Mouse (Mus musculus): ENCODE measurements around the gene Gpx5.
"Not testable (repeated sequence)": the region's sequence is repeated elsewhere in the genome, so short reads cannot be mapped to it uniquely, and the experiment has no call there.

The Gpx5 gene

DNA sequence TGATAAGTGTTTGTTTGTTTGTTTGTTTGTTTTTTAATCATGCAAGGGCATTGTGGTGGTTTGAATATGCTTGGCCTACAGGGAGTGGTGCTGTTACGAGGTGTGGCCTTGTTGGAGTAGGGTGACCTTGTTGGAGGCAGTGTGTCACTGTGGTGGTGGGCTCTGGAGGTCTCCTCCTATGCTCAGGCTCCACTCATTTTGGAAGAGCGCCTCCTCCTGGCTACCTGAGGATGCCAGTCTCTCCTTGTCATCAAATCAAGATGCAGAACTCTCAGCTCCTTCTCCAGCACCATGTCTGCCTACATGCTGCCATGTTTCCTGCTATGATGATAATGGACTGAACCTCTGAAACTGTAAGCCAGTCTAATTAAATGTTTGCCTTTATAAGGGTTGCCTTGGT lies 26.8 kb downstream of the Gpx5 start:
- DNase-seq (ENCODE audit: low read depth): no peak

DNA sequence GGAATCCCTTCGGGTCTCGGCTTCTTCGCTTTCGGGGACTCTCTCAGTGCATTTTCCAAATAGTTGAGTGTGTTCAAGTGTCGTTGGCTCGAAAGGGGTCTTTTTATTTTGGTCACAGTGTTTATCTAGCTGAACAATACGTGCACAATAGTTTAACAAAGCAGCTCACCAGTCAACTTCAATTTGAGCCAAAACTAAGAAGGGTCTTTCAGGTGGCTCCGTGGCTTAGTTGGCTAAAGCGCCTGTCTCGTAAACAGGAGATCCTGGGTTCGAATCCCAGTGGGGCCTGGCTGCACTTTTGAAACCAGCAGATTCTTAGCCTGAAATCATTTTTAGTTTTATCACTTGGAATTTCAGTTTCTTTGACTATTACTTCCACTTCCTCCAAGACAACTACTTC lies 28.2 kb downstream of the Gpx5 start:
- DNase-seq (ENCODE audit: low read depth): no peak

DNA sequence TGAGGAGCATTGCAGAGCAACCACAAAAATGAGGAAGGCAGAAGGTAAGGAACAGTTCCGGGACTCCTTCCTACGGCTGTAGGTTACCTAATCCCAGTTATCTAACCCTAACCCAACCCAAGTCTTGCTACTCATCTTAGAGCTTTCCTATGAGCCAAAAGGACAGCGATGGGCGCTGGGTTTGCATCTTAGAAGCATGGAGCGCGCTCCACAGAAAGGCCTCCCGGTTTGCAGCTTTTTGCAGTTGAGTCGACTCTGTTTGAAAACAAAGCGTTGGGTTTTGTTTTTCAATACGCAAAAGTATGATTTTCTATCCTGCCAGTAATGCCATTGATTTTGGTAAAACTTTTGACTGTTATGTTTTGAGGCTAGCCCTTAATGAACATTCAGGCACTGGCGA lies 28.6 kb downstream of the Gpx5 start:
- no peak for DNase-seq (ENCODE audit: low read depth)

DNA sequence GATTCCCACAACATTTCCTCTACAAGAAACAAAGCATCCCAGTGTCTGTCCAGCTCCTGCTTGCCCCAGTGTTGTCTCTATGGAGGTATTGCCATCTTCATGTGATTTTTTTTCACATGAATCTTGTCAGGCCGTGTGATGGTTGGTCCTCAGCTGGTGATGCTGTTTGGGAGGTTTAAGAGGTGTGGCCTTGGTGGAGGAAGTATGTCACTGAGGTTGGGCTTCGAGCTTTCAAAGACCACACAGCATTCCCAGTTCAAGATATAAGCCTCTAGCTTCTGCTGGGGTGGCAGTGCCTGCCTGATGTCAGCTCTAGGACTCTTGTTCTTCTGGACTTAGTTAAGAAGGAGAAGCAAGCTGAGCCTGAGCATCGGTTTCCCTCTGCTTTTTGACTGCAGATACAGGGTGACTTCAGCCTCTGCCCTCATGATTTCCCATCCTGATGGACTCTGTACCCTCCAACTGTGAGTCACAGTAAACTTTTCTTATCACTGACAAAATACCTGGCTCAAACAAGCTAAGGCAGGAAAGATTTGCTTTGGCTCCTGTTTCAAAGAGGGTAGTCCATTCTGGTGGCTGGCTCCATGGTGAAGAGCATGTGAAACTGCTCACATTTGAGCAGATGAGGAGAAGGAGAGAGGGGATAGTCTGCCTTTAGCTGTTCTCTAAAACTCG lies 29.6 kb downstream of the Gpx5 start:
- DNase-seq (ENCODE audit: low read depth): no peak

DNA sequence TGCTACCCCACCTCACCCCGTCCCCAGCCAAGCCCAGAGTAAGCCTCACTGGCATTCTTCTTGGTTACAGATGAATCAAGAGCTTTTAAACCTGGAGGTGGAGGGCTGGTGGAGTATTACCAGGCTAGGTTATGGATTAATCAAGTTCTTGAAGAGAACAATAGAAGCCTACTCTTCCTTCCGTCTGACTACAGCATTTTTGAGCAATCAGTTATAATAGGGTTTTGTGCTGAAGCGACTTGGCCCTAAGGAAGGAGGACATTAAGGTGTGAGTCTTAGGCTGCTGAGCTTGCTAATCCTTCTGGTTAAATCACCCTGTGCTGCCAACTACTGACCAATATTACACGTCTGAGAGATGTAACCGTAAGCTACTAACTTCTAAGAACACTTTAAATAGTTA lies 32.2 kb downstream of the Gpx5 start:
- DNase-seq (ENCODE audit: low read depth): no peak

DNA sequence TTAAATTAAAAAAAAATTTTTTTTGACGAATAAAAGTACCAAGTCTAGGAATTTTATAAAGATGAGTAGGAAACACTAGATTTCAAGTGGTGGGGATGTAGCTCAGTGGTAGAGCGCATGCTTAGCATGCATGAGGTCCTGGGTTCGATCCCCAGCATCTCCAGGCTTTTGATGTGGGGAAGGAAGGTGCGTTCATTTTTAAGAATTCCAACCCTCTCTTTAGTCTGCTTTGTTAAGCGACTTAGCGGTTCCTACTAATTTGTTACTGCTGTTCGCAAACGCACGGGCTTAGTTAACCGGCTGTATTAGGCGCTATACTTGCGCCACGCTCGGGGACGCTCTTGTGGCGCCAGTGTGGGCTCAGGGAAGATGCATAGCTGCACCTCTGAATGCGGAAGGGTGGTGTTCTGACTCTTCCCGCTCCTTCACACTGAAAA lies 32.8 kb downstream of the Gpx5 start:
- DNase-seq (ENCODE audit: low read depth): peak; percentile 38

DNA sequence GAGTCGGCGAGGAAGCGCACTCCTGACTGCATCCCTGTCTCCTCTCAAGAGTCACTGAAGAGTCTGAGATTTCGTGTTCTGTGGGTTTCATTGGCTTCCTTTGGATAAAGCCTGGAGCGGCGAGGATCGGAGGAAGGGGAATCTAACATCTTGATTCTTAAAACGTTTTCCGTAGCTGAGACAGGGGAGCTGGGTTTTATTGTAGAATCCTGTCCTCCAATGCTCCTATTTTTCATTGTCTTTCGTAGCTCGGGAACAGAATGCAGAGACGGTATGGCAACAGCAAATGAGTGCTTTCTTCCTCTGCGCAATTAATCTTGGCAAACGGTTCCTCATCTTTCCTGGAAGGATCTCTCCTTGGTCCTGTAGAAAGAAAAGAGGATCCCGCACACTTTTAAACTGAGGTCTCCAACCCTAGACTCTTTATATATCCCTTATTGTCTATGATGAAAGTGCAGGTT lies 33.3 kb downstream of the Gpx5 start:
- no peak for DNase-seq (ENCODE audit: low read depth)

DNA sequence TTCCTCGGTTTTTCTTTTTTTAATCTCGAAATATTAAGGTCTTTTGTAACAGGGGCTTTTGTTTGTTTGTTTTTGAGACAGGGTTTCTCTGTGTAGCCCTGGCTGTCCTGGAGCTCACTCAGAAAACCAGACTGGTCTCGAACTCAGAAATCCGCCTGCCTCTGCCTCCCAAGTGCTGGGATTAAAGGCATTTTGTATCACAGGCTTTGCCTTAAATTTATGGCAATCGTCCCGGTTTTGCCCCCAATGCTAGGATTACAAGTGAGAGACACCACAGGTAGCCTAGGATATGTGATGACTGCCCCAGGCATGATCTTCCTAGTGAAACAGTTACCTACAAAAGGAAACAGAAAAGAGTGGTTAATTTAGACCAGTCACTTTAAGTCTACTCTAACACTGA lies 34.0 kb downstream of the Gpx5 start:
- no peak for DNase-seq (ENCODE audit: low read depth)

DNA sequence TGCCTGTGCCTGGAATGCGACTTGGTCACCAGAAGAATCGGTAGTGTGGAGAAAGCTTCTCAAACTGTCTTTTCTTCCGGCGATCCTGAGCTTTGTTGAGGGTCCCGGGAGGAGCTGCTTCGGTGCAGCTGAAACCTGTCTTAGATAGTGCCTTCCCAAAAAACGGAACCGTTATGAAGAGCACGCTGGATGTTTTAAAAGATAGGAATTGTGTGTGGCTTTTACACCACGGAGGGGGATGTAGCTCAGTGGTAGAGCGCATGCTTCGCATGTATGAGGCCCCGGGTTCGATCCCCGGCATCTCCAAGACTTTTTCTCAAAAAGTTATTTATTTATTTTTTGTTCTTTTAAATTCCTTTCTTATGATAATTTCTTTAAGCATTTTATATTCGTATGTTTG lies 38.5 kb downstream of the Gpx5 start:
- no peak for DNase-seq (ENCODE audit: low read depth)

DNA sequence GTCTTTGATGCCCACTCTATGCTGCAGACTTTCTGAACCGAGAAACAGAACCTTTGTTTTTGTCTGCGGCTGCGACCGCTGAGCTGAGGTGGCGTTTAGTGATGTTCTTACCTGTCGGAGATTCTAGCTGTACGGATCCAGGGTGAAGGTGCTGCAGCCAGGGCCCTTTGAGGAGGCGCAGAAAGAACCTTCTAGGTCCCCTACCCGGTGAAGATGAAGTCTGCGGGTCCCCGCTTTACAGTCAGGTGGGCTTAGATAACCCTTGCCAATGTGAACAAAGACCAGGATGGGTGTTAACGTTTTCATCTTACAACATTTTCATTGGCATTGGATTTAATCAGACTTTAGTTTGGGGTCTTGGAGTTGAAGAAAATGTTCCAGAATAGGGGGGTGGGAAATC lies 39.0 kb downstream of the Gpx5 start:
- no peak for DNase-seq (ENCODE audit: low read depth)

DNA sequence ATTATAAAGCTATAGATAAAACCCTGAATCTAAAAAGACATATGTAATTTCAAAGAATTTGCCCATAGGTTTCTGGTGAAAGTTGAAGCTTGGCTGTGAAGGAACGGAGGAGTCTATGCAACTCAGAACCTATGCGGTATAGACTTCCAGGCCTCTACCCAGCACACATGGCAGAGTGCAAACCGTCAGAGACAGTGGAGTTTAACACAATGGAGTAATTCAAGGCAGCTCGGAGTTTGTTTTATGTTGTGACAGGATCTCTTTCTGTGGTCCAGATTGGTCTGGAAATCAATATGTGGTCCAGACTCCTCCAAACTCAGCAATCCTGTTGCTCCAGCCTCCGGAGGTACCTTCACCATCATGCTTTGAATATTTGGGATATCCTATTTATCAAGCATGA lies 39.5 kb downstream of the Gpx5 start:
- DNase-seq (ENCODE audit: low read depth): no peak

DNA sequence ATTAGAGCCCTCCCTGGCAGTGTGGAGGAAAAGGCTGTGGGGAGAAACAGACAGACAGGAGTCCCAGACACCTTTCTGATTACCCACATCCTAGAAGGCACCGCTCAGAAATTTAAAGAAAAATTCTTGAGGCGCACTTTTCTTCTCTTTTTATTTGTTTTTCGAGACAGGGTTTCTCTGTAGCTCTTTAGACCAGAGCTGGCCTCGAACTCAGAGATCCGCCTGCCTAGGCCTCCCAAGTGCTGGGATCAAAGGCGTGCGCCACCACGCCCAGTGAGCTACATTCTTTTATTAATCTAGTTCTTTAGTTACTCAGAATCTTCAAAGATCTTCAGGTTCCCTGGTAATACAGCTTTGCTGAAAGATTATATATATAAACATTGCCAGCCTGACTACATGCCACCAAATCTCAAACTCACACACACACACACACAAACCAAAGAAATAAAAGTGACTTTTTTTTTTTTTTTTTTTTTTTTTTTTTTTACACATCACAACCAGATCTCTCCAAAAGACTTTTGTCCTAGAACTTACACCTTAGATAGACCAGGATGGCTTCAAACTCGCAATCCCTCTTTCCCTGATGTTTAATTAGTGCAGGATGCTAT lies 42.4 kb downstream of the Gpx5 start:
- DNase-seq (ENCODE audit: low read depth): no peak

DNA sequence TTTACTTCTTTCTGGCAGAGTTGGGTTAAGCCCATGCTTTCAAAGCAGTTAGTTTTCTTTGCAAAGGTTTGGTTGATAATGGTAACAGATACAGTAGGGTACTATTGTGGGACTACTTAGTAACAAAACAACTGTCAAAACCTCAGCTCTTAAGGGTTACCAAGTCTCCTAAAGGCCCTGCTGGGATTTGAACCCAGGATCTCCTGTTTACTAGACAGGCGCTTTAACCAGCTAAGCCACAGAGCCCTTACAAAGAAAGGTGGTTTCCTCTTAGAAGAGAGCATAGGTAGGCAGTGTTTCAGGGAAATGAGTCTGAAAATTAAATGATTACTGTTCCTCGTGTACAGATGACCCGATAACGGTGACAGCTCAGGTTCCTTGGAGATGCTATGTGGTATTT lies 43.5 kb downstream of the Gpx5 start:
- DNase-seq (ENCODE audit: low read depth): no peak

DNA sequence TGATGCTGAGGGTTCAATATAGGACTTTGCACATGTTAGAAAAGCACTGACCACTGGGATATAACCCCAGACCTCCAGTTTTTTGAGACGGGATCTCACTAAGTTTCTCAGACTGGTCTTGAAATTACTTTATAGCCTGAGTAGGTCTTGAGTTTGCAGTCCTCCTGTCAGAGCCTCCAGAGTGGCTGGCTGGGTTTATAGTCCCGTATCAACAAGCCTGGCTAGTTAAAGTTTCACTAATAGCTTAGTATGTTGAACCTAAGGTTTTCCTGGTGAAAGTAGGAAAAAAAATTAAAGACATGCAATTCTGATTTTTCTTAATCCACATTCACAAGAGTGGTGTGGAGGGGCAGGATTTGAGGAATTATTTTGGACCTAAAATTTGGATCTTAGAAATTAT lies 46.3 kb downstream of the Gpx5 start:
- DNase-seq (ENCODE audit: low read depth): no peak

DNA sequence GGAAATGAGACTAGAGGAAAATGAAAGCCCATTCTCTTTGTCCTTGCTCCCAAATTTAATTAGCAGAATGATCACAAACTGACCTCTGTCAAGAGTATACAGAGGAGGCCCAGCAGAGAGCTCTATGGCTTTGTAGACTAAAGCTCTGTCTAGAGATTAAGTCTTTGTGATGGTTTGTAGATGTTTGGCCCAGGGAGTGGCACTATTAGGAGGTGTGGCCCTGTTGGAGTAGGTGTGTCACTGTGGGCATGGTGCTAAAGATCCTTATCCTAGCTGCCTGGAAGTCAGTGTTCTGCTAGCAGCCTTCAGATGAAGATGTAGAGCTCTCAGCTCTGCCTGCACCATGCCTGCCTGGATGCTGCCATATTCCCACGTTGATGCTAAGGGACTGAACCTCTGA lies 47.6 kb downstream of the Gpx5 start:
- not testable (repeated sequence) for DNase-seq (ENCODE audit: low read depth)

DNA sequence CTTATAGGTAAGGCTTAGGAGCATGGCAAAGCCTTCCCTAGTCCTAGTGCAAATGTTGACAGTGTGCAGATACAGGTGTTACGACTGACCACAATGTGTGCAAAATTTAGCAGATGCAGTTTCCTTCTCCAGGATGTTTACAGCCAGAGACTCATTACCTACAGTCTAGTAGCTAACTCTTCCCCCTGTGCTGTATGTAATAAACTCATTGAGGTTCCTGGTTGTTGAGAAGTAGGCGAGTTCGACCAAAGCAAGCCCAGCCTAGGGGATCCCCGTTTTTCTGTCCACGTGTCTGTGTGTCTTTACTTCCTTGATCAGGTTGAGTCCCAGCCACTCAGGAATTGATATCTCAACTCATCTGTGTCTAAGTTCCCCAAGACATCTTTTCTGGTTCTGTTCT lies 48.4 kb downstream of the Gpx5 start:
- DNase-seq (ENCODE audit: low read depth): no peak

DNA sequence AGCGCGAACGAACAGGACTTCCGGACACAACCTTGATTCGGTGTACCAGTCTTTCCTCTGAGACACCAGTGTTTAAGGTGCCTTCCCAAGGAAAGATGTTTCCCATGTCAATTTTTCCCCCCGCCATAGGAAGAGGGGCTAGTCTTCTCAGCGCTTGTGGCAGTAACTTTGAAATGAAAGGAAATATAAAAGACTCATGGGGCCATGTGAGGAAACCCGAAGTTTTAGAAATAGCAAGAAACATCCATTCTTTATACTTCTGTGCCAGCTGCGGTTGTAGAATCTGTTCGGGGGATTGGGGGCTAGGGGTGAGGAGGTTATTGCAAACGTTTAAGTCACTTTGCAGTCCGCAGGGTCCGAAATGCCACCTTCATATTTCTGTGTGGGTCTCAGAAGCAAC lies 49.3 kb downstream of the Gpx5 start:
- DNase-seq (ENCODE audit: low read depth): no peak

DNA sequence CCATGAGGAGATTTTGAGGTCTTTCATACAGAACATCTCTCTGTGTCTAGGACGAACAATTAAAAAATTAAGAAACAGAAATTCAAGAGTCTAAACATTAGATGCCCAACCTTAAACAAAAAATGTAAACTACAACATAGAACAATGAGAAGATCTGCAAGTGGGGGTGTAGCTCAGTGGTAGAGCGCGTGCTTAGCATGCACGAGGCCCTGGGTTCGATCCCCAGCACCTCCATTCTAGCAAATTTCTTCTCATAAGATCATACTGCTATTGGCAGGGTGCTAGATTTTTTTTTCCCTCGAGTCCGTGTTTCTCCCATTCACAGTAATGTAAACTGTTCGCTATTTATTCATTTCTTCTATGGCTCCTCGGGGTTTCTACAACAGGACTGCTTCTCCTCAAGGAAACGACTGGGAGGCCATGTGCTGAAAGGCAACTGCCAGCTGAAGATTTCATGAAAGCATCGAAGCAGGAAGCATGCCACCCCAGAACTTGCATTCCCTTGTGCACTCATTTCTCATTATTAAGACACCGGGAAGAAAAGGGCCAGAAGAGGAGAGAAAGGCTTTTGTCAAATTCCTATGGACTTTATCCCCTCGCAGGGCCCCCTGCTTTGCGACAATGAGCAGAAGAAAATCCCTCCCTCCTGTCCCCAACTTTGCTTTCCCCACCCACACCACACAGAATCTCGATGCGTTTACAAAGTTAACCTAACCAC lies 50.0 kb downstream of the Gpx5 start:
- DNase-seq (ENCODE audit: low read depth): no peak

DNA sequence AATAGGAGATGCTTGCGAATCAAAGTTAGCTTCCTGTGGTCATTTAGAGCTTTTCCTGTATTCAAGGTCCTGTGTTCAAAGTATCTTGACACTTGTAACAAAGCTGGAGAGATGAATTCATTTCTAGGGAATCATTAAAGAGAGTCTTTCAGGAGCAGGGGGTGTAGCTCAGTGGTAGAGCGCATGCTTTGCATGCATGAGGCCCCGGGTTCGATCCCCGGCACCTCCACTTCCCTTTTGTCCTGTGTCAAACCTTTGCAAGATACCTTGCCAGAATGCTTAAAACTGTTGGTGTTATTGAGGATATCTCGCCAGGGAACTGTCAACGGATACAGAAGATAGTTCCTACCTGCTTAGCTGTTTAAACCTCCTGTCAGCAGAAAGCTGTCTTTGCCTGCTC lies 51.7 kb downstream of the Gpx5 start:
- DNase-seq (ENCODE audit: low read depth): no peak

DNA sequence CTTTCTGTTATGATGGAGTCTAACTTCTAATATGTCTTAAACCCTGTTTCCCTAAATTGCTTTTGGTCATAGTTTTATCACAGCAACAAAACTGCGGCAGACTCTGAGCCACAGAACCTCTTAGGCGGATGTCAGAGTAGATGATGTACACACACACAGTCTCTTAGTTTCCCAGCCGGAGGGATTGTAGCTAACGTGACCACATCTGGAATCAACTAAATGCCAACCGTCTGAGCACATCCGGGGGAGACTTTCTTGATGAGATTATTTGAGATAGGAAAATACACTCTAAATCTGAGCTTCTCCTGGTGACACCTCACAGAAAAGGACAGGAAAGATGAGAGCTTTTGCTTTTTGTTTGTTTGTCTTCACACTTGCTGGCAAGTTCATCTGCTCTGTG lies 55.4 kb downstream of the Gpx5 start:
- no peak for DNase-seq (ENCODE audit: low read depth)

DNA sequence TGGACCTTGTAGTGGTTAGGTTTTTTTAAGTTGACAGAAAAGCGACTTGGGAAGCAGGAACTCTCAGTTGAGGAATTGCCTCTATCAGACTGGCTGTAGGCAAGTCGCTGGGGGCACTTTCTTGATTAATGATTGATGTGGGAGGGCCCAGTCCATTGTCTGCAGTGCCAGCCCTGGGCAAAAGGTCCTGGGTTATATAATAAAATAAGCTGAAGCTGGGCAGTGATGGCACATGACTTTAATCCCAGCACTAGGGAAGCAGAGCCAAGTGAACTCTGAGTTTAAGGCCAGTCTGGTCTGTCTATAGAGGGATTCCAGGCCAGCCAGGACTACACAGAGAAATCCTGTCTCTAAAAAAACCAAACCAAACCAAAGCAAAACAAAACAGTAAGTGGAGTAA lies 55.8 kb downstream of the Gpx5 start:
- DNase-seq (ENCODE audit: low read depth): no peak
